8 mouse cellular contexts compared by ENCODE assay signal in genomic region chr19:60891934-60892547, GRCm38 (mm10). TPM values are rescaled to one million over a fixed set of nuclear protein-coding genes. Genes with fewer than 3 reads are reported as not detected.
DNase-seq lines count a peak whose midpoint lies in the region; ATAC-seq and TF ChIP-seq lines count a peak whose summit lies in the region.

No protein-coding gene starts in this region.

- H3K4me2 ChIP-seq in midbrain, embryonic 11.5 days: peak overlapping the region; percentile 72

- intact Hi-C loops in gastrocnemius, adult 2 months (cut with DNase I): loop anchor here (5.0 kb wide), 2 partner anchors 55 to 170 kb away; no protein-coding TSS in a partner anchor
- intact Hi-C loops in left cerebral cortex, postnatal 36 days (cut with DNase I): no loop called here

- WGBS in midbrain, embryonic 11.5 days: 37% methylated on average over 1 of the region's 1 CpGs

- no peaks in the 10 kb centered on the region for H3K27me3 ChIP-seq in midbrain, embryonic 11.5 days (ENCODE audit: control insufficient read depth, insufficient read depth, low read length)

- H3K4me1 ChIP-seq in midbrain, embryonic 11.5 days (ENCODE audit: control insufficient read depth, insufficient read depth, low read length): peaks cover 13% of the 10 kb centered on the region

- ATAC-seq in midbrain, embryonic 11.5 days (ENCODE audit: low FRiP score): no peak

- no peak overlapping the region for H3K9ac ChIP-seq in midbrain, embryonic 11.5 days (ENCODE audit: low read length)

- peak; percentile 66 to 75 for DNase-seq in left cerebral cortex, adult 18-20 months (ENCODE audit: low spot score in 2 of 2)
- DNase-seq in left cerebral cortex, adult 11 months (ENCODE audit: low spot score): no peak
- peak; percentile 84 to 88 for DNase-seq in cerebellum, postnatal 10 days
- peak; percentile 73 for DNase-seq in gastrocnemius, adult 2 months
- DNase-seq in induced T-regulatory cell, adult 2 months (ENCODE audit: low read depth): peak; percentile 87
- DNase-seq in left cerebral cortex, postnatal 36 days (ENCODE audit: low spot score in 2 of 2): peak; percentile 27 to 33
- peak; percentile 93 for DNase-seq in midbrain, embryonic 11.5 days (ENCODE audit: low spot score, missing footprints)
- DNase-seq in spleen, postnatal 14 days (ENCODE audit: low spot score in 2 of 2): peak; percentile 53 to 72

- no peaks in the 10 kb centered on the region for H3K9me3 ChIP-seq in midbrain, embryonic 11.5 days (ENCODE audit: control insufficient read depth, low read length)

- peak overlapping the region; percentile 99 for H3K4me3 ChIP-seq in gastrocnemius, adult 2 months
- no peak overlapping the region for H3K4me3 ChIP-seq in midbrain, embryonic 11.5 days (ENCODE audit: low read depth, low read length)

- peak overlapping the region; percentile 73 for H3K27ac ChIP-seq in gastrocnemius, adult 2 months
- no peak overlapping the region for H3K27ac ChIP-seq in midbrain, embryonic 11.5 days (ENCODE audit: low read depth, low read length)

- H3K36me3 ChIP-seq in midbrain, embryonic 11.5 days (ENCODE audit: control insufficient read depth, insufficient read depth, low read length): no peaks in the 10 kb centered on the region

- peak; percentile 95 for TF ChIP-seq CTCF in gastrocnemius, adult 2 months (IDR thresholded peaks at IDR 0.05)

RNA-seq across cellular contexts. Expression of gene Grk5, which starts 2.5 kb away (rescaled TPM):
- 10 to 100 TPM; 12.8 to 14.1 TPM for total RNA-seq in left cerebral cortex, adult 18-20 months (2021)
- 1 to 10 TPM; 3.9 to 5.4 TPM for total RNA-seq in gastrocnemius, adult 2 months (2021)
- total RNA-seq in left cerebral cortex, postnatal 36 days (2021): 10 to 100 TPM; 15.6 to 15.9 TPM
- 2.7 and 2.8 TPM in 2 replicates for polyA plus RNA-seq in midbrain, embryonic 11.5 days (2014; fragmentation: Nextera tagmentation; extraction: Ambion mirVana)

RNA-seq across cellular contexts. Expression of gene Prdx3, which starts 17.7 kb away (rescaled TPM):
- 10 to 100 TPM; 71.2 to 75.6 TPM for total RNA-seq in left cerebral cortex, adult 18-20 months (2021)
- total RNA-seq in gastrocnemius, adult 2 months (2021): 100 to 1,000 TPM; 207 to 240 TPM
- total RNA-seq in left cerebral cortex, postnatal 36 days (2021): 10 to 100 TPM; 71.9 to 74.9 TPM
- polyA plus RNA-seq in midbrain, embryonic 11.5 days (2014; fragmentation: Nextera tagmentation; extraction: Ambion mirVana): 122 and 132 TPM in 2 replicates

RNA-seq across cellular contexts. Expression of gene Sfxn4, which starts 30.8 kb away (rescaled TPM):
- total RNA-seq in left cerebral cortex, adult 18-20 months (2021): 10 to 100 TPM; 16.2 to 17.3 TPM
- total RNA-seq in gastrocnemius, adult 2 months (2021): 1 to 10 TPM; 1.6 to 4.2 TPM
- total RNA-seq in left cerebral cortex, postnatal 36 days (2021): 10 to 100 TPM; 13.6 to 15.0 TPM
- polyA plus RNA-seq in midbrain, embryonic 11.5 days (2014; fragmentation: Nextera tagmentation; extraction: Ambion mirVana): 16.5 and 18.2 TPM in 2 replicates
